Mouse (Mus musculus): Measurements from ENCODE around the gene Rcn2. TPM values are rescaled to one million over a fixed set of nuclear protein-coding genes. Genes with fewer than 3 reads are reported as not detected.

Gene Rcn2
- polyA plus RNA-seq, 1 experiment from 2014 or later, result 330 TPM

GRCm38 (mm10) chr9:56106274-56107072 lies 64.8 kb downstream of the Rcn2 start:
- WGBS, result 58% methylated on average over 6 of the region's 6 CpGs
- Histone ChIP-seq H3K9ac (ENCODE audit: low read length) (no peak overlapping the region), H3K27me3 (replicated peaks; ENCODE audit: control insufficient read depth, insufficient read depth, low read length) (no peaks in the 10 kb centered on the region), H3K36me3 (ENCODE audit: control insufficient read depth, insufficient read depth, low read length) (no peaks in the 10 kb centered on the region), H3K4me1 (ENCODE audit: control insufficient read depth, insufficient read depth, low read length) (no peaks in the 10 kb centered on the region), H3K4me2 (ENCODE audit: low read length) (no peak overlapping the region), H3K27ac (ENCODE audit: low read depth, low read length) (no peak overlapping the region), H3K9me3 (replicated peaks; ENCODE audit: control insufficient read depth, low read length) (no peaks in the 10 kb centered on the region), H3K4me3 (ENCODE audit: low read depth, low read length) (no peak overlapping the region)
- DNase-seq (ENCODE audit: low spot score) (no peak), ATAC-seq (no peak)

GRCm38 (mm10) chr9:56107527-56107926 lies 65.9 kb downstream of the Rcn2 start:
- WGBS, result 74% methylated on average over 6 of the region's 6 CpGs
- ATAC-seq, result no peak
- no peak overlapping the region for H3K4me3 ChIP-seq (ENCODE audit: low read depth, low read length)
- H3K27me3 ChIP-seq (replicated peaks; ENCODE audit: control insufficient read depth, insufficient read depth, low read length), result no peaks in the 10 kb centered on the region
- no peaks in the 10 kb centered on the region for H3K9me3 ChIP-seq (replicated peaks; ENCODE audit: control insufficient read depth, low read length)
- H3K9ac ChIP-seq (ENCODE audit: low read length), result no peak overlapping the region
- H3K36me3 ChIP-seq (ENCODE audit: control insufficient read depth, insufficient read depth, low read length), result no peaks in the 10 kb centered on the region
- no peak overlapping the region for H3K27ac ChIP-seq (ENCODE audit: low read depth, low read length)
- DNase-seq (ENCODE audit: low spot score), result no peak
- no peak overlapping the region for H3K4me2 ChIP-seq (ENCODE audit: low read length)
- no peaks in the 10 kb centered on the region for H3K4me1 ChIP-seq (ENCODE audit: control insufficient read depth, insufficient read depth, low read length)

- Histone ChIP-seq H3K27me3 (replicated peaks; ENCODE audit: control insufficient read depth, insufficient read depth, low read length) (no peaks in the 10 kb centered on the region), H3K36me3 (ENCODE audit: control insufficient read depth, insufficient read depth, low read length) (no peaks in the 10 kb centered on the region), H3K27ac (ENCODE audit: low read depth, low read length) (no peak overlapping the region), H3K4me2 (ENCODE audit: low read length) (no peak overlapping the region), H3K4me3 (ENCODE audit: low read depth, low read length) (no peak overlapping the region), H3K4me1 (ENCODE audit: control insufficient read depth, insufficient read depth, low read length) (no peaks in the 10 kb centered on the region), H3K9me3 (replicated peaks; ENCODE audit: control insufficient read depth, low read length) (no peaks in the 10 kb centered on the region), H3K9ac (ENCODE audit: low read length) (no peak overlapping the region)
- DNase-seq (ENCODE audit: low spot score) (no peak), ATAC-seq (no peak)
- WGBS, result 85% methylated on average over 5 of the region's 5 CpGs
Observed at GRCm38 (mm10) chr9:56108174-56108573, 66.5 kb downstream of the Rcn2 start.

Other genes with a start within 250 kb of the Rcn2 start
- gene Scaper, start 103.7 kb upstream of the Rcn2 start, polyA plus RNA-seq (2014; fragmentation: Nextera tagmentation; extraction: Ambion mirVana), result 27.6 and 33.5 TPM in 2 replicates
- not detected in 2 replicates for gene 4930563M21Rik, start 31.3 kb upstream of the Rcn2 start, polyA plus RNA-seq (2014; fragmentation: Nextera tagmentation; extraction: Ambion mirVana)
- gene Pstpip1, start 48.1 kb downstream of the Rcn2 start, polyA plus RNA-seq (2014; fragmentation: Nextera tagmentation; extraction: Ambion mirVana), result 0.20 and 0.41 TPM in 2 replicates
- gene Tspan3, start 123.6 kb downstream of the Rcn2 start, polyA plus RNA-seq (2014; fragmentation: Nextera tagmentation; extraction: Ambion mirVana), result 545 and 577 TPM in 2 replicates

Measured in forebrain, embryonic 14.5 days (tissue).